Mouse (Mus musculus) midbrain, embryonic 11.5 days (tissue): Measurements from ENCODE around the gene Herc1. TPM values are rescaled to one million over a fixed set of nuclear protein-coding genes. Genes with fewer than 3 reads are reported as not detected.
"Not testable (repeated sequence)": the region's sequence is repeated elsewhere in the genome, so short reads cannot be mapped to it uniquely, and the experiment has no call there.

Experiments
- ATAC-seq: fragments of 200-750 bp; cut with Nextera tagmentation; 2 replicates; pipeline ENCODE4 v1.8.0; 2017; ENCODE audit warnings: moderate TSS enrichment, moderate library complexity; ENCODE audit not compliant: low FRiP score
- DNase-seq: peaks from one replicate; pipeline ENCODE4 v3.0.0; 2015; ENCODE audit warnings: low spot score; ENCODE audit errors: missing footprints
- H3K27ac ChIP-seq: fragments of 300-500 bp; sonication (generic); 2 replicates; pipeline ENCODE4 v1.5.1; 2014; ENCODE audit warnings: low read depth, low read length
- H3K27me3 ChIP-seq: fragments of 300-500 bp; sonication (generic); 2 replicates; pipeline ENCODE4 v1.6.1; 2014; ENCODE audit warnings: mild to moderate bottlenecking, low read length, moderate library complexity, mixed read lengths; ENCODE audit not compliant: control insufficient read depth, insufficient read depth
- H3K36me3 ChIP-seq: fragments of 300-500 bp; sonication (generic); 2 replicates; pipeline ENCODE4 v1.6.1; 2014; ENCODE audit warnings: mild to moderate bottlenecking, low read length, moderate library complexity, mixed read lengths; ENCODE audit not compliant: control insufficient read depth, insufficient read depth
- H3K4me1 ChIP-seq: fragments of 300-500 bp; sonication (generic); 2 replicates; pipeline ENCODE4 v1.6.1; 2014; ENCODE audit warnings: low read length; ENCODE audit not compliant: control insufficient read depth, insufficient read depth
- H3K4me2 ChIP-seq: fragments of 300-500 bp; sonication (generic); 2 replicates; pipeline ENCODE4 v1.6.1; 2014; ENCODE audit warnings: mild to moderate bottlenecking, moderate library complexity
- H3K4me3 ChIP-seq: fragments of 300-500 bp; sonication (generic); 2 replicates; pipeline ENCODE4 v1.5.1; 2014; ENCODE audit warnings: low read depth, low read length
- H3K9ac ChIP-seq: fragments of 300-500 bp; sonication (generic); 2 replicates; pipeline ENCODE4 v1.6.1; 2014; ENCODE audit warnings: low read length
- H3K9me3 ChIP-seq: fragments of 300-500 bp; sonication (generic); 2 replicates; pipeline ENCODE4 v1.6.1; 2016; ENCODE audit warnings: low read length; ENCODE audit not compliant: control insufficient read depth
- WGBS: fragments of 180-500 bp; shearing (Covaris S2); extraction: QIAGEN DNeasy Blood & Tissue Kit; methylation state at CpG from one replicate; pipeline ENCODE4 v1.1.7; 2014; 5-methylcytosine and 5-hydroxymethylcytosine counted together
- polyA plus RNA-seq: library from polyadenylated mRNA; unstranded; fragments of >200 nt; fragmentation: Nextera tagmentation; extraction: Ambion mirVana; gene quantifications from 2 replicates; pipeline ENCODE4 v1.2.1, GENCODE M21; 2014

Herc1 gene
- polyA plus RNA-seq, 1 experiment from 2014 or later: 34.8 TPM

DNA sequence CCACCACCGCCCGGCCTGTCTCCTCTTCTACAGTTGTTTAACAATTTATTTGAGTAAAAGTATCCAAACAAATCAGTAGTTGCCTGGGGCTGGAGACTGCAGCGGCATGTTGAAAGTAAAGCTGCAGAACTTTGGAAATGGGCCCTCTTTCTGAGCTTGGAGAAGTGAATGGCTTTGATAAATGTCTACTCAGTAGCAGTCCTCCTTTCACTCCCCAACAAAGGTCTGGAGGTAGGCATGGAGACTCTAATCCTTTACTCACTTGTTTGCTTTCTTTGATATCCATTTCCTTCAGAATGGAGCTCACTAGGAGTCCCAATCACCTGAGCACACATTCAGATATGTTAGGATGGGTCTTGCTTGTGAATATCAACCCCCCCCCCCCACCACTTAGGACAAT is 20.1 kb downstream of the Herc1 start:
- ATAC-seq (no peak), DNase-seq (peak; percentile 69)
- no peak overlapping the region for H3K27ac ChIP-seq
- H3K9me3 ChIP-seq: no peaks in the 10 kb centered on the region
- H3K27me3 ChIP-seq: no peaks in the 10 kb centered on the region
- H3K9ac ChIP-seq: no peak overlapping the region
- WGBS: 89% methylated on average over 3 of the region's 3 CpGs
- no peaks in the 10 kb centered on the region for H3K4me1 ChIP-seq
- H3K36me3 ChIP-seq: peaks cover 6% of the 10 kb centered on the region; the same call in 1 of the 2 replicates
- H3K4me3 ChIP-seq: no peak overlapping the region
- H3K4me2 ChIP-seq: no peak overlapping the region

DNA sequence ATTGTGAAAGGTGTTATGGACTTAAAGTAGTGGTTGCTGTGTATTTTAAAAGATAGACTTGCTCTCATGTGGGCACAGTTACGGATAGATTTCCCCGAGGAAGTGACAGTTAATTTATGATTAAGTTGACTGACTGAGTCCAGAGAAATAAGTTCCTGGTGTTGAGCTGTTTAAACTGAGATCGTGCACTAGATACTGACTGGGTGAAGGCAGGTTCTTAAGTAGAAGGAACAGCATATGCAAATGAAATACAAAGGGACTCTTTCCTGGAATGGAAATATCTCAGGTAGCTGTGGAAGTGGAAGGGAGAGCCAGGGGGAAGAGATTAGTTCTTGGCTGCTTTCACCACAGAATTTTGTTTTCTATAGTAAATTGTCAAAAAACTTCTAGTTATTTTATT is 20.6 kb downstream of the Herc1 start:
- H3K27ac ChIP-seq: no peak overlapping the region
- no peaks in the 10 kb centered on the region for H3K9me3 ChIP-seq
- 86% methylated on average over 3 of the region's 3 CpGs for WGBS
- H3K4me1 ChIP-seq: no peaks in the 10 kb centered on the region
- DNase-seq (peak; percentile 28), ATAC-seq (no peak)
- H3K9ac ChIP-seq: no peak overlapping the region
- H3K4me3 ChIP-seq: no peak overlapping the region
- no peaks in the 10 kb centered on the region for H3K27me3 ChIP-seq
- no peak overlapping the region for H3K4me2 ChIP-seq
- H3K36me3 ChIP-seq: peaks cover 6% of the 10 kb centered on the region; the same call in 1 of the 2 replicates

DNA sequence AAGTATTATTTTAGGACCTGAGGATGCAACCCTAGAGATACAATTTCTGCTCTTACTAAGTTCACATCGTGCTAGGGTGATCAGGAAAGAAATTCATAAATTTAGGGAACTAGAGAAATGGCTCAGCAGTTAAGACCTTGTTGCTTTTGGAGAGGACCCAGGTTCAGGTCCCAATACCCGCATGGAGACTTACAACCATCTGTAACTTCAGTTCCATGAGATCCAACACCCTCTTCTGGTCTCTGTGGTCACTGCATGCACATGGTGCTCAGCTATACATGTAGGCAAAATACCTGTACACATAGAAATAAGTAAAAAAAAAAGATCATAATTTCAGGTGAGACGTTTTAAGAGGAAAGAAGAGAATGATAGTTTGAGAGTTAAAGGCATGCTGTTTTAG is 23.2 kb downstream of the Herc1 start:
- Histone ChIP-seq H3K4me3 (no peak overlapping the region), H3K27me3 (no peaks in the 10 kb centered on the region), H3K9ac (no peak overlapping the region), H3K27ac (no peak overlapping the region), H3K36me3 (peaks cover 6% of the 10 kb centered on the region; the same call in 1 of the 2 replicates), H3K4me2 (no peak overlapping the region), H3K4me1 (no peaks in the 10 kb centered on the region), H3K9me3 (no peaks in the 10 kb centered on the region)
- 95% methylated on average over 3 of the region's 3 CpGs for WGBS
- DNase-seq: peak; percentile 62
- ATAC-seq: no peak

DNA sequence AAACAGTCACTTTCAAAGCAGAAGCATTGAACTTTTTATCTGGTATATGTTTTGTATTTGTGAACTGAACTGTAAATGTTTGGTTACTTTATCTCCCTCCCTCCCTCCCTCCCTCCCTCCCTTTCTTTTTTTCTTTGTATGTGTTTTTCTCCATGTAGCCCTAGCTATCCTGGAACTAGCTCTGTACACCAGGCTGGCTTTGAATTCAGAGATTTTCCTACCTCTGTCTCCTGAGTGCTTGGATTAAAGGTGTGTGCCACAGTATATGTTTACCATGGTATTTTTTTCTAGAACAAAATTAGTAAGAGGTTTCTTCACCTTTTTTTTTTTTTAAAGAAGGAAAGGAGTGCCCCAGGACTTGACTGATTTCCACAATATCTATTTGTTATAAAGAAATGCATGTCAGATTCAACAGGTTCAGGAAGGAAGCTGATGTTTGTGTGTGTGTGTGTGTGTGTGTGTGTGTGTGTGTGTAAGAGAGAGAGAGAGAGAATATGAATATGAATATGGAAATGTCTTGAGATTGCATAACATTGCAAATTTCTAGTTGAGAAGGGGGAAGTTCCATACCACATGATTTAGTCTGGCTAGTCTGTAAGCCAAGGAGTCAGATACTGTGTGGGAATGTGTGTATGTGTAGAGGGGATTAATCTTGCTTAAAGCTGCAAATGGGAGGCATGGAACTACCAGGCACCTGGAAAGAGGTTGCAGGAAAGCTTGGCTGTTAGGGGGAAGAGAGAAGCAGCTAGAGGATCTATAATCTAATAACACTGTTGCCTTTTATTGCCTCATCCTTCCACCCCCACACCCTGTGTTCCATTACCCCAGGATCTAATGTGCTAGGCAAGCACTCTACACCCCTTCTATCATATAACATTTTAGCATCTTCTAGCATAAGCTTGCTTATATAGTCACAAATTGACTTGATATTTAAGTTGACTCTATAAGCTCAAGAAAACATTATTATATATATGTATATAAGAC is 24.5 kb downstream of the Herc1 start:
- Histone ChIP-seq H3K4me2 (no peak overlapping the region), H3K9ac (no peak overlapping the region), H3K9me3 (no peaks in the 10 kb centered on the region), H3K4me3 (no peak overlapping the region), H3K27me3 (no peaks in the 10 kb centered on the region), H3K4me1 (0 out of 2 replicates have a peak, but pooled peaks cover under 1% of the 10 kb centered on the region), H3K36me3 (peaks cover 6% of the 10 kb centered on the region; the same call in 1 of the 2 replicates), H3K27ac (no peak overlapping the region)
- DNase-seq (peak; percentile 60), ATAC-seq (no peak)

DNA sequence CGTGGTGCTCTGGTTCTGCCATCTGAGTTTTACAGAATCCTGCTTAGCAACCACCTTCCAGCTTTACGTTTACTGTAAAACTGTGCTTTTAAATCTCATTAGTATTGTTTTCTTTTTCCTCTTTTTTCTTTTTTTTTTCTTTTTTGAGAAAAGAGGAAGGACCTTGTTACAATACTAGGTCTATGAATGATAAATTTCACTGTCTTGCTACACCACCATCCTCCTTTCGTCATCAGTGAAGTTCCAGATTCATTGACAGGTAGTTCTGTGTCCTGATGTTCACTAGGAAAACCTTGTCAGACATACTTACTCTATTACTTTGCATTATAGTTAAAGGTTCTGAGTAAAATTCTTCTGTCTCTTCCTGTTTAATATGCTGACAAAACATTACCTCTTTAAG is 33.2 kb downstream of the Herc1 start:
- Histone ChIP-seq H3K9ac (no peak overlapping the region), H3K27ac (no peak overlapping the region), H3K27me3 (no peaks in the 10 kb centered on the region), H3K9me3 (no peaks in the 10 kb centered on the region), H3K4me2 (no peak overlapping the region), H3K4me3 (no peak overlapping the region), H3K36me3 (no peaks in the 10 kb centered on the region), H3K4me1 (0 out of 2 replicates have a peak, but pooled peaks cover 4% of the 10 kb centered on the region)
- ATAC-seq: no peak
- WGBS: 90% methylated on average over 3 of the region's 3 CpGs
- no peak for DNase-seq

DNA sequence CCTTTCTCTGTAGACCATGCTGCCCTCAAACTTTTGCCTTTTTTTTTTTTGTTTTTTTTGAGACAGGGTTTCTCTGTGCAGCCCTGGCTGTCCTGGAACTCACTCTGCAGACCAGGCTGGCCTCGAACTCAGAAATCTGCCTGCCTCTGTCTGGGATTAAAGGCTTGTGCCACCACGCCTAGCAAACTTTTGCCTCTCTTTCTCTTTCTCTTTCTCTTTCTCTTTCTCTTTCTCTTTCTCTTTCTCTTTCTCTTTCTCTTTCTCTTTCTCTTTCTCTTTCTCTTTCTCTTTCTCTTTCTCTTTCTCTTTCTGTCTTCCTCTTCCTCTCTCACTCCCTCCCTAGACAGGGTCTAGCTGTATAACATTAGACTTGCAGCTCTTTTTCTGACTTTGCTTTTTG is 40.1 kb downstream of the Herc1 start:
- H3K4me1 ChIP-seq, ATAC-seq, H3K9ac ChIP-seq, H3K4me2 ChIP-seq, H3K27me3 ChIP-seq, H3K9me3 ChIP-seq, DNase-seq, H3K27ac ChIP-seq, H3K36me3 ChIP-seq, H3K4me3 ChIP-seq: not testable (repeated sequence)
- WGBS: 93% methylated on average over 2 of the region's 2 CpGs

DNA sequence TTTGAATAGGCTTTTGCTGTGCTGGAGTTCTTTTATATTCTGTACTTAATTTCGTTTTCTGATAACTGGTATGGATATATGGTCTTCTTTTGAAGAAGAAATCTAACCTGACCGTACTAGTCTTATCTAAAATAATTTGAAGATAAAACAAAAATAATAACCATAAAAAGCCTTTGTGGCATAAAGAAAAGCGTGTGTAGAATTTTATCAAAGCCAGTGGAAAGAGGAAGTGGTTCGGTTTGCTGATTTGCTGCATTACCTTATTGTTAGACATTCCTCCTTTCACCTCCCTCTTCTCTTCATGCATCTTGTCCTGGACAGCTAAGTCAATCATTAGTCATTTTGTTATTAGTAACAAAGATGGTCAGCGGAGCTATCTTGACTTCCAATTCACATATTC is 43.1 kb downstream of the Herc1 start:
- Histone ChIP-seq H3K9ac (no peak overlapping the region), H3K9me3 (no peaks in the 10 kb centered on the region), H3K4me2 (no peak overlapping the region), H3K27me3 (no peaks in the 10 kb centered on the region), H3K4me1 (no peaks in the 10 kb centered on the region), H3K36me3 (peaks cover 7% of the 10 kb centered on the region), H3K27ac (no peak overlapping the region), H3K4me3 (no peak overlapping the region)
- no peak for ATAC-seq
- WGBS: 94% methylated on average over 5 of the region's 5 CpGs
- DNase-seq: no peak

DNA sequence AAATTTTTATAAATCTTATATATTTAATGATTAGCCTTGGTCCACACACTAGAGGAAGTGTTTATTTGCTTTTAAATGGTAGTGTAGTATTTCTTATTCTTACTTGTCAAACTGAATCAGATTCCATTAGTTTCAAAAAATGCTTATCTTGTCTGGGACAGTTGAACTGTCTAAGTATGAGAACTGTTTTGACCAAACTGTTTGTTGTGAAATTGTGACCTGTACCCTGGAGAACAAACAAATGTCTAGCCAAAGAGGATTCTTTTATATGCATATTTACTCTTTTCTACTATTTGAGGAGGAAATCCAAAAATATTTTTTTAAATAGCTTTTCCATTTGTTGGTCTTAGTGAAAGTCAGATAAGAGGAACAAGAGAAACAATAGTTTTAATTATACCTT is 73.2 kb downstream of the Herc1 start:
- Histone ChIP-seq H3K9me3 (no peaks in the 10 kb centered on the region), H3K4me3 (no peak overlapping the region), H3K27ac (no peak overlapping the region), H3K27me3 (no peaks in the 10 kb centered on the region), H3K36me3 (peaks cover 2% of the 10 kb centered on the region; the same call in 1 of the 2 replicates), H3K4me1 (no peaks in the 10 kb centered on the region), H3K9ac (no peak overlapping the region), H3K4me2 (no peak overlapping the region)
- DNase-seq (no peak), ATAC-seq (no peak)

DNA sequence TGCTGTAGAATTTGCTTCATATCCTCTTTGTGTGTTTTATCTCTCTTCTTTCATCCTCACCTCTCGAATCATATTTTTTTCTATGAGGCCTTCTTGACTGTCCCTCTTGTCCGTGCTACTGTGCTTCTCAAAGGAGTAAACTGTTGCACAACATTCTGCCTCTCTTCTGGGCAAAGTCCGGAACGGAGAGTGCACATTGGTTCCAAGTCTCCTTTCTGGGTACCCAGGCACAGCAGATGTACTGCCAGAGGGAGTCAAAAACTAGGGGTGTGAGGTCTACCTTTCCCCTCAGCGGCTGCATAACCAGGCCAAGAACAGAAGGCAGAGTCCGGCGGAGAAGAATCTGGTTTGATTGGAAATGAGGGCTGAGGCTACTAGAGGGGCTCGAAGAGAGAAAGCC is 89.8 kb downstream of the Herc1 start:
- H3K27ac ChIP-seq: no peak overlapping the region
- no peaks in the 10 kb centered on the region for H3K27me3 ChIP-seq
- DNase-seq (no peak), ATAC-seq (no peak)
- WGBS: 94% methylated on average over 8 of the region's 8 CpGs
- H3K4me3 ChIP-seq: no peak overlapping the region
- H3K9me3 ChIP-seq: no peaks in the 10 kb centered on the region
- H3K4me2 ChIP-seq: no peak overlapping the region
- H3K9ac ChIP-seq: no peak overlapping the region
- peaks cover 6% of the 10 kb centered on the region; the same call in 1 of the 2 replicates for H3K36me3 ChIP-seq
- no peaks in the 10 kb centered on the region for H3K4me1 ChIP-seq
